Comparison of ENCODE assay signal across 12 mouse cellular contexts in the genomic region with DNA sequence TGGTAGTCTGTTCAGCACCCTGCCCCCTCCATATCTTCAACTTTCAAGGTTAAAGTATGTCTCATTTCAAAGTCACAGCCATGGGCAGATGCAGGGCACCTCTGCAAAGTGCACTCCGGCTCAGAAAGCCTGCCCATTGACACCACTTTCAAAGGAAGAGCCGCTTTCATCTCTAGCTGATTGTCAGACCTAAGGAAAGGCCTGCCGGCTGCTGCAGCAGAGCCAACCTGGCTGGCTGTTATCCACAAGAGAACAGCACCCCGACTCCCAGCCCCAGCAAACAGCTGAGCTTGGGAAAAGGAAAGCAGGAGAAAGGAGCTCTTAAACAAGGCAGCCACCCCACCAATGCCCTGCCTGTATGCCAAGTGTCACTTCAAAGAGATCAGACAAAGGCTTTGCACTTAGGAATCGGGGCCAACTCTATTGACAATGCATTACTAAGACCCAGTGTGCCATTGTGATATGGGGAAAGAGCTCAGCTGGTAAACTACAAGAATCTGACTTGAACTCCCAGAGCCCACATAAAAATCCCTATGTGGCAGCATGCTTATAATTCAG.
DNase-seq lines count a peak whose midpoint lies in the region; ATAC-seq lines count a peak whose summit lies in the region.
"Had no signal": no experiment of that assay in that cellular context is flagged by ENCODE, and none has a peak within 500 bp of the region (broad histone marks: within the 10 kb centered on the region; RNA-seq: fewer than 3 reads in every experiment).

No protein-coding gene starts in this region.

- DNase-seq in heart, adult 11 months, result peak; percentile 77
- no peak for DNase-seq in heart, postnatal 25 days (ENCODE audit: low spot score)
- peak; percentile 2 for DNase-seq in lung, postnatal 10 days
- DNase-seq in lung, postnatal 25 days (ENCODE audit: low spot score), result no peak
- peak; percentile 28 for DNase-seq in adrenal gland, adult 8-10 months
- DNase-seq in adrenal gland, postnatal 25 days, result peak; percentile 12
- DNase-seq: cerebellum, adult 9-10 months; gastrocnemius, postnatal 10 days; heart, adult 18-20 months; kidney, adult 18-20 months; thymus, postnatal 25 days had no signal

- no peak for ATAC-seq in erythroid progenitor cell, adult 5-6 weeks (replicated peaks; ENCODE audit: low FRiP score, poor library complexity, severe bottlenecking)

- intact Hi-C loops in heart, postnatal 25 days (cut with DNase I), result no loop called here

Comparison
In these comparisons a context has a peak if more than half of its experiments do, and no peak if none do; other contexts are left out.
1. DNase-seq: peak in heart, adult 11 months (single experiment), lung, postnatal 10 days (single experiment), adrenal gland, adult 8-10 months (single experiment) and adrenal gland, postnatal 25 days (single experiment); none in heart, postnatal 25 days (single experiment) and lung, postnatal 25 days (single experiment).